Mouse (Mus musculus) CD4-positive, CD25-positive, alpha-beta regulatory T cell, adult 2 months (primary cell): Measurements from ENCODE around the gene Ewsr1.

Source experiments
- DNase-seq: peaks from one replicate; pipeline ENCODE4 v3.0.0-alpha.2; 2012; ENCODE audit warnings: low read depth, low spot score

Ewsr1 gene

GRCm38 (mm10) chr11:5098736-5099542 lies at the start of gene Ewsr1, which contains the start of gene Rhbdd3:
Gene Ewsr1, minus strand, starts transcription at chr11:5099266.
Gene Rhbdd3, plus strand, starts transcription at chr11:5098926.
- DNase-seq, result peak; percentile 98

DNA sequence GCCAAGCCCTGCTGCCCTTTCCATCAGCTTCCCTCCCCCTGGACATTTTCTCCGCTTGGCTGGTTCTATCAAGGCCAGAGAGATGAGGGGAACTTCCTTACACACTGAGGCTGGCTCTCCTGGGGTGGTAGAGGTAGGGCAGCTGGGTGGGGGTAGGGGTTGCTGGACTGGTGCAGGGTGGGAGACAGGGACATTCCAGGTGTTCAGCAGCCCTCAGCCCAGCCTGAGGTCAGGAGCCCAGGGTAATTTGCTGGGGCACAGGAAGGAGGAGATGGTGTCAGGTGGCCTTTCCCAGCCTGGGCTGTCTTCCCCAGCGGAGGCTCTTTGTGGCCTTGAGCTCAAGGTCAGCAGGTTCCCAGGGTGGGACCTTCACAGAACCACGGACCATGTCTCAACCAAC lies 46.5 kb upstream of the Ewsr1 start:
- DNase-seq, result no peak

- DNase-seq, result no peak
Observed at GRCm38 (mm10) chr11:5141965-5142364, 42.9 kb upstream of the Ewsr1 start.

- DNase-seq, result no peak
Observed at GRCm38 (mm10) chr11:5141252-5141651, 42.2 kb upstream of the Ewsr1 start.

DNA sequence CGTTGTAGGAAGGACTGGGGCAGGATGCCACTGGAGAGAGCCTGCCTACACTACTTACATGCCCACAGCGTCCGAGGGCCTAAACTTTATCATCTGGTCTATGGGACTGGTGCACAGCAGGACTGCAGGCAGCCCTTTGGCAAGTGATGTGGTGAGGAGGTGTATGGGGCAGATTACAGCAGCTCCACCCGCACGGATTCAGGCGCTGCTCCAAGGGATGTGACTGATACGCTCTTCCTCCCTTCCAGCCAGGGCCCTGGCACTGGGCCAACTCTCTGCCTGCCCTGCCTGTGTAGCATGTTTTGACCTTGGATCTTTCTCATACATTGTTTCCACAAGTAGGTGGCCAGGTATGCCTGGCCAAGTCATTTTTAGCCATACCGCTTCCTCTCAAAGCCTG lies 41.6 kb upstream of the Ewsr1 start:
- DNase-seq, result no peak

GRCm38 (mm10) chr11:5139372-5139771 lies 40.3 kb upstream of the Ewsr1 start:
- DNase-seq, result no peak

- no peak for DNase-seq
Observed at GRCm38 (mm10) chr11:5138642-5139041, 39.6 kb upstream of the Ewsr1 start.

DNA sequence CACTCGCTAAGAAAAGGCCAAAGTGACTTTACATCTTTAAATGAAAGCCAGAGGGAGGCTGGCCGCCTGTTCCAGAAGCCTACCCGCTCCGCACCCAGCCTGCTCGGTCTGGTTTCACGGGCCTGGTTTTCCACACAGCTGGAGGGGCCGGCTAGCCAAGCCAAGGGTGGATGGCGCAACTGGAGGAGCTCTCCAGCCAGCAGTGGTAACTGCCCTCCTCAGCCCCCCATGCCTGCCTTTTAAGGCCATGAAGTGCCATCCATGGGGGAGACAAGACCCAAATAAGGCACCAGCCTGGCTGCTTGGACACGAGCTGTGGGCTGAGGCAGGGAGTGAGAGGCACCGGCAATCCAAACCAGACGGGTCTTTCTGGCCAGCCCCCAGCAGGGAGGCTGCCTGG lies 36.8 kb upstream of the Ewsr1 start:
- DNase-seq, result no peak

DNA sequence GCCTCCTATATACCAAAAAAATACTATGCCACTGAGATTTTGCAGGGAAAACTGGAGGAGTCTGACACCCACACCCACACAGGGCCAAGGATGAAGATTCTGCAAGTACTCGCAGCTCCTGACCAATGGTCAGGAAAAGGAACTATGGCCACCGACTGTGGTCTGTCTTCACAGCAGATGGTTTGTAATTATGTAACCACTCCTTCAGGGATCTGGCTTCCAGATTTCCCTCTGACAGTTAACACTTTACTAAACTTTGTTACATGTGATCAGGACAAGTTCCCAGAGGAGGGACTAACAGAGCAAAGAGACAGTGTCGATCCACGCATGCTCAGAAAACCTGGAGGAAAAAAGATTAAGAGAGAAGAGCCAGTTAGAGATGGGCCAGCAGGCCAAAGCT lies 33.7 kb upstream of the Ewsr1 start:
- no peak for DNase-seq

DNA sequence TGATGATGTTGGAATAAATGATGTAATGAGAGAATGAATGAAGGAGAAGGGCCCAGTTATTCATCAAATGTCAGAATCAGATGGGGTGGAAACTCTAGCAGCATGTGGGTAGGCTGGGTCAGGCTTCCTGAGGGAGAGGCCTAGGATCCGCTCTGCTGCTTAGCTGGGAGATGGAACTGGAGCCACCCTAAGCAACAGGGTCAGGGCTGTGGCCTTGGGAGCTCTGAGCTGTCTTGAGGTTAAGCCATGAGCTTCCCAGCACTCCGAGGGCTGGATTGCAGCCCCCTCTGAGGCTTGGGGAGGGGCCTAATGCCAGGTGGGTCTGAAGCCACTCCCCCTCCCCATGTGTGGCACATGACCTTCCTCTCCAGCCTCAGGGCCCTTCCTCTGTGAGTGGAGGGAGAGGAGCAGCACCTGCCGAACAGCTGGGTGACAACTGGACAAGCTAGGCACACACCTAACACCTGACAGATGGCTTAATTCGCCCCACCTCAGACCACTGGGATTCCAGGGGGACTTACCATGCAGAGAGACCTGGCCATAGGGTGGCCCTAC lies 31.1 kb upstream of the Ewsr1 start:
- DNase-seq, result no peak

DNA sequence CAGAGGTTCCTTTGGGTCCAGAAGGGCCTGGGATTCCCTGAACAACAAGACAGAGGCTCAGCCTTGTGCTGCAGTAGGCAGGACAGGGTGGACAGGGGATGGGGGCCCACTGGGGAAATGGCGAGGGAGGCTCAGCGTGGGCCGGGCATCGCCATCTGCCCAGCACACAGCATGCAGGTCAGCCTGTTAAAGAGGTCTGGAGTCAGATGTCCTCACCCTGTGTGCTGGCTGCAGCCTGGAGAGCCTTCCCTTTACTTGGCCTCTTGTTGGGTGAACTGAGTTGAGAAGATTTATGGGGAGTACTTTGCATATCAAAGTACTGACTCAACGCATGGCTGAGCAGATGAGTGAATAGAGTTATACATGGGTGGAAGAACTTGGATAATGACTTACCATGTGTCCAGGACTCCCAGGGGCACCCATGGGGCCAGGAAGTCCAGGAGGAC lies 30.0 kb upstream of the Ewsr1 start:
- no peak for DNase-seq

DNA sequence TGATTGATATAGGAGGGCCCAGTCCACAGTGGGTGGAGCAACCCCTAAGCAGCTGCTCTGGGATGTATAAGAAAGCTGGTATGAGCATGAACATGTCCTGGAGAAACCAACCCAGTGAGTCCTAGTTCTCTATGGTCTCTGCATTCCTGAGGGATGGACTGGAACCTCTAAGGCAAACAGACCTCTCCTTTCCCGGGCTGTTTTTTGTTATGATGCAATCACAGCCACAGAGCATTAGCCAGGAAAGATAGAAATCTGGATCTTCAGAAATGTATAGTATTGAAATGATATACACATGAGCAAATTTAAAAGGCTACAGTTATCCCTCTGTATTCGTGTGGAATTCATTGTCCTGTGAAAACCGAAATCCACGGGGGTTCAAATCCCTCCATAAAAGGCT lies 26.6 kb upstream of the Ewsr1 start:
- no peak for DNase-seq

GRCm38 (mm10) chr11:5114931-5115581 lies 16.0 kb upstream of the Ewsr1 start:
- DNase-seq, result peak; percentile 97

GRCm38 (mm10) chr11:5113645-5114044 lies 14.6 kb upstream of the Ewsr1 start:
- DNase-seq, result no peak

DNA sequence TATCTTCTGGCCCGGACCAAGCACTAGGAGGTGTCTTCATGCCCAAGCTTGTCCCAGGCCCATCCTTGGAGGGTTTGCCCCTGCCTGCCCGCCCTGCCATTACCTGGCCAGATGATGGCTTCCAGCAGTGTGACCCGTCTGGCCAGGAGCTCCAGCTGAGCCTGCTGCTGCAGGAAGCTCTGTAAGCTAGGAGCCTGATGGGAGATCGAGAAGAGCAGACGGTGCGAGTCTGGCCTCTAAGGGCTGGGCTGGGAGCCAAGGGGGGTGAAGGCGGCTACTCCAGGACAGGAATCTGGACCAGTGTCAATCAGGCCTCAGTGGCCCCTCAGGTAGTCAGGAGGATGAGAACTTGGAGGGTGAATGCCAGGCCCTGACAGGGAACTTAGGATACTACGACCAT lies 10.4 kb upstream of the Ewsr1 start:
- DNase-seq, result no peak

DNA sequence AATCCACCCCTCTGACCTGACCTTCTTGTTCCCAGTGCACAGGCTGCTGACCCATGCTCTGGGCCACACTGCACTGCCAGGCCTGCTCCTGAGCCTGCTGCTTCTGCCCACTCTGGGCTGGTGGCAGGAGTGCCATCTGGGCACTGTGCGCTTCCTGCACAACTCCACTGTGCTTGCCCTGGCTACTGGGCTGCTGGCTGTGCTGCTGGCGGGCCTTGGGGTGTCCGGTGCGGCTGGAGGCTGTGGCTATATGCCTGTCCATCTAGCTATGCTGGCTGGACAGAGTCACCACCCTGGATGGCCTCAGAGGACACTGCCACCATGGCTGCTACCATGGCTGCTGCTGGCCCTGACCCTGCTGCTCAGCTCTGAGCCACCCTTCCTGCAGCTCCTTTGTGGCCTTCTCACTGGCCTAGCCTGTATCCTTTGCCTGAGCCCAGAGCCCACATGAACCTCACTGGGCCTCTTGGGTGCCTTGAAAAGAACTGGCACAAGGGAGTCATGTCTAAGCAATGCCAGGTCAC lies 5.0 kb upstream of the Ewsr1 start:
- no peak for DNase-seq

GRCm38 (mm10) chr11:5102384-5102783 lies 3.3 kb upstream of the Ewsr1 start:
- no peak for DNase-seq

GRCm38 (mm10) chr11:5101641-5102040 lies 2.6 kb upstream of the Ewsr1 start:
- DNase-seq, result no peak

- no peak for DNase-seq
Observed at GRCm38 (mm10) chr11:5100801-5101200, 1.7 kb upstream of the Ewsr1 start.

DNA sequence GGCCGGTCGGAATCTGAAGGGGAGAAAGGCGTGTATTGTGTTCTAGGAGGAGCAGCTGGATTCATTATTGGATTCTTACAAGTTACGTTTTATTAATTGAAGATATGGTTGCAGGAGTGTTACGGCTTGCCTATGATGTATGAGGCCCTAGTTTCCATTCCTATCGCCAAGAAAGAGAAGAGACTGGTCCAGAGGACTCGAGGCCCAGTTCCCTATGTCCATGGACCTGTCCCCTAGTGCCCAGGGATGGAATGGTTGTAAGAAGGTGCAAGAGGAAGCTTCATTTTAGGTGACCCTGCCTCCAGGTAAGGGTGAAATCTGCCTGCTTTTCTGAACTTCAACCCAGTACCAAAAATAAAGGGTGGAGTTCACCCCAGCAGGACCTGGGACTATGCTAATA lies 1.2 kb upstream of the Ewsr1 start:
- DNase-seq, result peak; percentile 24

GRCm38 (mm10) chr11:5099576-5100183 lies 614 bp upstream of the Ewsr1 start:
- DNase-seq, result peak; percentile 82
